In genomic region chr9:61403866-61404614, GRCm38 (mm10) we compare ENCODE assay signal across 9 mouse cellular contexts. TPM values are rescaled to one million over a fixed set of nuclear protein-coding genes. Genes with fewer than 3 reads are reported as not detected.
DNase-seq lines count a peak whose midpoint lies in the region; ATAC-seq lines count a peak whose summit lies in the region.
"Had no signal": no experiment of that assay in that cellular context is flagged by ENCODE, and none has a peak within 500 bp of the region (broad histone marks: within the 10 kb centered on the region; RNA-seq: fewer than 3 reads in every experiment).

No protein-coding gene starts in this region.

- H3K9ac ChIP-seq in hindbrain, embryonic 13.5 days = peak overlapping the region; percentile 56; the same call in 1 of the 2 replicates
- H3K9ac ChIP-seq: liver, embryonic 14.5 days had no signal

- H3K4me3 ChIP-seq in hindbrain, embryonic 13.5 days = no peak overlapping the region
- 0 out of 2 replicates have a peak overlapping the region, but pooled peaks have one; percentile 18 for H3K4me3 ChIP-seq in midbrain, embryonic 10.5 days

- 54% methylated on average over 16 of the region's 16 CpGs for WGBS in hindbrain, embryonic 13.5 days
- 46% methylated on average over 16 of the region's 16 CpGs for WGBS in midbrain, embryonic 10.5 days

- H3K27ac ChIP-seq in hindbrain, embryonic 13.5 days = peak overlapping the region; percentile 93
- H3K27ac ChIP-seq in midbrain, embryonic 10.5 days (replicated peaks) = peak overlapping the region; percentile 69
- H3K27ac ChIP-seq: liver, embryonic 14.5 days had no signal

- 0 out of 2 replicates have a peak, but pooled peaks have one; percentile 5 for ATAC-seq in hindbrain, embryonic 13.5 days (ENCODE audit: low FRiP score)
- ATAC-seq in CD4-positive, CD25-positive, alpha-beta regulatory T cell, adult 4 months = no peak

- no peaks in the 10 kb centered on the region for H3K9me3 ChIP-seq in hindbrain, embryonic 13.5 days
- H3K9me3 ChIP-seq in midbrain, embryonic 10.5 days (replicated peaks) = no peaks in the 10 kb centered on the region

- peaks cover 69% of the 10 kb centered on the region for H3K36me3 ChIP-seq in hindbrain, embryonic 13.5 days
- peaks cover 98% of the 10 kb centered on the region for H3K36me3 ChIP-seq in midbrain, embryonic 10.5 days

- DNase-seq in Muller cell, postnatal 12 days (ENCODE audit: inconsistent ontology term) = peak; percentile 92
- peak; percentile 69 for DNase-seq in adrenal gland, postnatal 14 days
- peak; percentile 70 for DNase-seq in midbrain, embryonic 10.5 days (ENCODE audit: low spot score)
- DNase-seq in cerebellum, adult 18-20 months = no peak
- DNase-seq in layer of hippocampus, adult 8-10 months (ENCODE audit: low spot score in 2 of 2) = no peak

- H3K27me3 ChIP-seq in hindbrain, embryonic 13.5 days = peaks cover 9% of the 10 kb centered on the region; the same call in 1 of the 2 replicates
- H3K27me3 ChIP-seq in midbrain, embryonic 10.5 days (ENCODE audit: low read depth, poor library complexity, severe bottlenecking) = peaks cover 3% of the 10 kb centered on the region; the same call in 1 of the 2 replicates
- H3K27me3 ChIP-seq: Patski had no signal

- H3K4me2 ChIP-seq in hindbrain, embryonic 13.5 days = peak overlapping the region; percentile 45; the same call in 1 of the 2 replicates

- H3K4me1 ChIP-seq in hindbrain, embryonic 13.5 days (replicated peaks) = peaks cover 86% of the 10 kb centered on the region
- peaks cover 75% of the 10 kb centered on the region for H3K4me1 ChIP-seq in midbrain, embryonic 10.5 days

RNA-seq across cellular contexts. Expression of gene Tle3, which starts 31.9 kb away (rescaled TPM):
- 98.9 and 107 TPM in 2 replicates for total RNA-seq in adrenal gland, postnatal 14 days (2021)
- polyA plus RNA-seq in hindbrain, embryonic 13.5 days (2015; fragmentation: Nextera tagmentation; extraction: Ambion mirVana) = 31.0 and 32.3 TPM in 2 replicates
- polyA plus RNA-seq in midbrain, embryonic 10.5 days (2016; fragmentation: Nextera tagmentation; extraction: Ambion mirVana) = 48.7 and 55.8 TPM in 2 replicates
- 10 to 100 TPM; 19.6 to 23.7 TPM for polyA plus RNA-seq in CD4-positive, CD25-positive, alpha-beta regulatory T cell, adult 4 months (2017; shearing (Covaris generic))
- 10 to 100 TPM; 47.8 to 62.3 (median 56.9) TPM for total RNA-seq in layer of hippocampus, adult 8-10 months (2022)

Comparison
In these comparisons a context has a peak if more than half of its experiments do, and no peak if none do; other contexts are left out.
1. DNase-seq: peak in Muller cell, postnatal 12 days (single experiment), adrenal gland, postnatal 14 days (single experiment) and midbrain, embryonic 10.5 days (single experiment); none in cerebellum, adult 18-20 months (0 of 2) and layer of hippocampus, adult 8-10 months (0 of 2).